Mouse (Mus musculus) lung, postnatal 0 days (tissue): ENCODE measurements at regions not wholly inside any gene's neighbourhood (a gene's known extent, or its start where the extent isn't known, plus 50 kb on each side); places are given as distances from the start of the nearest gene placed in this dataset.

Experiments
- ATAC-seq: fragments of 200-750 bp; cut with Nextera tagmentation; 2 replicates; pipeline ENCODE4 v1.8.0; 2017; ENCODE audit warnings: moderate library complexity
- DNase-seq: peaks from one replicate; pipeline ENCODE4 v3.0.0-alpha.2; 2016; ENCODE audit warnings: low spot score
- H3K27ac ChIP-seq: fragments of 300-500 bp; sonication (generic); 2 replicates; pipeline ENCODE4 v1.5.1; 2014; ENCODE audit warnings: antibody characterized with exemption, mild to moderate bottlenecking, low read length, mixed read lengths
- H3K27me3 ChIP-seq: fragments of 300-500 bp; sonication (generic); replicated peaks from 2 replicates; pipeline ENCODE4 v1.6.1; 2014; ENCODE audit warnings: low read length, mixed read lengths; ENCODE audit not compliant: insufficient read depth
- H3K36me3 ChIP-seq: fragments of 300-500 bp; sonication (generic); 2 replicates; pipeline ENCODE4 v1.6.1; 2014; ENCODE audit warnings: low read length, mixed read lengths; ENCODE audit not compliant: insufficient read depth
- H3K4me1 ChIP-seq: fragments of 300-500 bp; sonication (generic); 2 replicates; pipeline ENCODE4 v1.6.1; 2014; ENCODE audit warnings: antibody characterized with exemption, low read depth, low read length, mixed read lengths; ENCODE audit not compliant: insufficient read depth
- H3K4me2 ChIP-seq: fragments of 300-500 bp; sonication (generic); replicated peaks from 2 replicates; pipeline ENCODE4 v1.6.1; 2014; ENCODE audit warnings: low read depth, mild to moderate bottlenecking, low read length, moderate library complexity, mixed read lengths
- H3K4me3 ChIP-seq: fragments of 300-500 bp; sonication (generic); 2 replicates; pipeline ENCODE4 v1.5.1; 2014; ENCODE audit warnings: low read depth, low read length
- H3K9ac ChIP-seq: fragments of 300-500 bp; sonication (generic); replicated peaks from 2 replicates; pipeline ENCODE4 v1.6.1; 2014; ENCODE audit warnings: low read depth, mild to moderate bottlenecking
- H3K9me3 ChIP-seq: fragments of 300-500 bp; sonication (generic); 2 replicates; pipeline ENCODE4 v1.6.1; 2016; ENCODE audit warnings: low read length, mixed read lengths
- CTCF ChIP-seq: IDR thresholded peaks from 2 replicates; pipeline ENCODE4 v1.5.1; 2016; ENCODE audit warnings: antibody characterized with exemption, mild to moderate bottlenecking
- EP300 ChIP-seq: IDR thresholded peaks from 2 replicates; pipeline ENCODE4 v1.6.1; 2016; ENCODE audit warnings: antibody characterized with exemption, mild to moderate bottlenecking, control low read depth
- WGBS: fragments of 180-500 bp; shearing (Covaris S2); extraction: QIAGEN DNeasy Blood & Tissue Kit; methylation state at CpG from one replicate; pipeline ENCODE4 v1.1.7; 2014; 5-methylcytosine and 5-hydroxymethylcytosine counted together

- DNase-seq (no peak), ATAC-seq (no peak)
- Histone ChIP-seq H3K4me1 (no peaks in the 10 kb centered on the region), H3K4me3 (no peak overlapping the region), H3K36me3 (no peaks in the 10 kb centered on the region), H3K27me3 (no peaks in the 10 kb centered on the region), H3K9me3 (no peaks in the 10 kb centered on the region), H3K27ac (no peak overlapping the region), H3K4me2 (no peak overlapping the region), H3K9ac (no peak overlapping the region)
- TF ChIP-seq EP300 (no peak), CTCF (no peak)
- WGBS = 41% methylated on average over 3 of the region's 3 CpGs
Measured at GRCm38 (mm10) chr10:113161486-113161885, 232.7 kb upstream of the Atxn7l3b start.

GRCm38 (mm10) chr10:113160055-113160454, 231.3 kb upstream of the Atxn7l3b start:
- no peak for ATAC-seq
- Histone ChIP-seq H3K9me3 (no peaks in the 10 kb centered on the region), H3K36me3 (no peaks in the 10 kb centered on the region), H3K4me1 (no peaks in the 10 kb centered on the region), H3K9ac (no peak overlapping the region), H3K27me3 (no peaks in the 10 kb centered on the region), H3K4me3 (no peak overlapping the region), H3K27ac (no peak overlapping the region), H3K4me2 (no peak overlapping the region)
- WGBS = 76% methylated on average over 5 of the region's 5 CpGs
- TF ChIP-seq EP300 = no peak
- TF ChIP-seq CTCF = no peak
- DNase-seq = no peak

GRCm38 (mm10) chr10:113158988-113159387, 230.2 kb upstream of the Atxn7l3b start:
- no peaks in the 10 kb centered on the region for H3K9me3 ChIP-seq
- no peak for DNase-seq
- H3K4me2 ChIP-seq = no peak overlapping the region
- H3K27ac ChIP-seq = no peak overlapping the region
- no peak overlapping the region for H3K9ac ChIP-seq
- H3K4me1 ChIP-seq = no peaks in the 10 kb centered on the region
- H3K4me3 ChIP-seq = no peak overlapping the region
- 75% methylated on average over 6 of the region's 6 CpGs for WGBS
- TF ChIP-seq CTCF (no peak), EP300 (no peak)
- H3K27me3 ChIP-seq = no peaks in the 10 kb centered on the region
- no peak for ATAC-seq
- no peaks in the 10 kb centered on the region for H3K36me3 ChIP-seq

- no peak overlapping the region for H3K4me3 ChIP-seq
- TF ChIP-seq EP300 (no peak), CTCF (no peak)
- 64% methylated on average over 2 of the region's 2 CpGs for WGBS
Measured at GRCm38 (mm10) chr10:113141606-113142005, 212.8 kb upstream of the Atxn7l3b start.

GRCm38 (mm10) chr10:113114999-113115398, 186.2 kb upstream of the Atxn7l3b start:
- Histone ChIP-seq H3K27me3 (no peaks in the 10 kb centered on the region), H3K4me3 (no peak overlapping the region), H3K4me1 (no peaks in the 10 kb centered on the region), H3K9ac (no peak overlapping the region), H3K27ac (no peak overlapping the region), H3K36me3 (no peaks in the 10 kb centered on the region), H3K4me2 (no peak overlapping the region), H3K9me3 (no peaks in the 10 kb centered on the region)
- 82% methylated on average over 1 of the region's 1 CpGs for WGBS
- ATAC-seq (no peak), DNase-seq (no peak)
- TF ChIP-seq EP300 = no peak
- no peak for TF ChIP-seq CTCF

More at GRCm38 (mm10) chr10:113141606-113142005, 212.8 kb upstream of the Atxn7l3b start:
- Histone ChIP-seq H3K4me2 (no peak overlapping the region), H3K9me3 (no peaks in the 10 kb centered on the region), H3K9ac (no peak overlapping the region), H3K27me3 (no peaks in the 10 kb centered on the region), H3K27ac (no peak overlapping the region), H3K4me1 (no peaks in the 10 kb centered on the region), H3K36me3 (no peaks in the 10 kb centered on the region)
- DNase-seq = no peak
- ATAC-seq = no peak

GRCm38 (mm10) chr10:113105771-113106430, 177.1 kb upstream of the Atxn7l3b start:
- DNase-seq (peak; percentile 16), ATAC-seq (no peak; the same call in 1 of the 2 replicates)
- Histone ChIP-seq H3K27ac (no peak overlapping the region), H3K4me1 (no peaks in the 10 kb centered on the region), H3K4me2 (no peak overlapping the region), H3K9ac (no peak overlapping the region), H3K9me3 (no peaks in the 10 kb centered on the region), H3K27me3 (no peaks in the 10 kb centered on the region), H3K4me3 (no peak overlapping the region), H3K36me3 (no peaks in the 10 kb centered on the region)
- TF ChIP-seq EP300 = no peak
- no peak for TF ChIP-seq CTCF
- 38% methylated on average over 1 of the region's 1 CpGs for WGBS
